Mouse (Mus musculus): ENCODE measurements around the gene Taf6l. TPM values are rescaled to one million over a fixed set of nuclear protein-coding genes. Genes with fewer than 3 reads are reported as not detected.

The Taf6l gene
- polyA plus RNA-seq, 1 experiment = 4.2 TPM

GRCm38 (mm10) chr19:8765562-8765961 lies 20.7 kb downstream of the Taf6l start:
- Histone ChIP-seq H3K4me1 (ENCODE audit: control insufficient read depth, insufficient read depth, insufficient read length, low read length) (peaks cover 4% of the 10 kb centered on the region; the same call in 1 of the 2 replicates), H3K4me3 (ENCODE audit: insufficient read depth, low read depth, low read length) (no peak overlapping the region), H3K27ac (replicated peaks; ENCODE audit: low read depth, low read length) (no peak overlapping the region)

DNA sequence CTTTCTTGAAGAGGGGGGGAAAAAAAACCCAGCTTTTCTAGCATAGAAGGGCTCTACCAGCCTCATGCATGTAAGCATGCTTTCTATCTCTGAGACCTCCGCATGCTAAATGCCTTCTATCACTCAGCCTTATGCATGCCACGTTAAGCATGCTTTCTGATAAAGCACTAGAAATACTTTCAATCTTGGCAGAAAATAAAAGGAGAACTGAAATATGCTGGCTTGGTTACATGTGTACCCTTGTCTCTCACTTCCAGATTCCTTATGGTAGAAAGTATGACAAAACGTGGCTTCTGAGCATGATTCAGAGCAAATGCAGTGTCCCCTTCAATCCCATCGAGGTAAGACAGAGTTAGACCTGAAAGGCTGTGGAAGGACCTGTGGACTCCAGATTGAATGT lies 22.9 kb downstream of the Taf6l start:
- H3K4me3 ChIP-seq (ENCODE audit: insufficient read depth, low read depth, low read length) = no peak overlapping the region
- H3K27ac ChIP-seq (replicated peaks; ENCODE audit: low read depth, low read length) = no peak overlapping the region
- H3K4me1 ChIP-seq (ENCODE audit: control insufficient read depth, insufficient read depth, insufficient read length, low read length) = peaks cover 4% of the 10 kb centered on the region; the same call in 1 of the 2 replicates

DNA sequence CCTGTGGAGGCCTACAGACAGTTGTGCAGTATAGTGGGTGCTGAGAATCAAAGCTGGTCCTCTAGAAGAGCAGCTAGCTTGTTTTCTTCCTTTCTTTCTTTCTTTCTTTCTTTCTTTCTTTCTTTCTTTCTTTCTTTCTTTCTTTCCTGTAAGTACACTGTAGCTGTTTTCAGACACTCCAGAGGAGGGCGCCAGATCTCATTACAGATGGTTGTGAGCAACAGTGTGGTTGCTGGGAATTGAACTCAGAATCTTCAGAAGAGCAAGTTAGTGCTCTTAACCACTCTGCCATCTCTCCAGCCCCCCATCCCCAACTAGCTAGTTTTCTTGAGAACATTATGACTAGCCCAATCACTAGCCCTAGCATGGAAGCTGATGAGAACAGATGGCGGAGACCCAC lies 25.5 kb downstream of the Taf6l start:
- no peak overlapping the region for H3K4me3 ChIP-seq (ENCODE audit: insufficient read depth, low read depth, low read length)
- no peak overlapping the region for H3K27ac ChIP-seq (replicated peaks; ENCODE audit: low read depth, low read length)
- H3K4me1 ChIP-seq (ENCODE audit: control insufficient read depth, insufficient read depth, insufficient read length, low read length) = peaks cover 9% of the 10 kb centered on the region

DNA sequence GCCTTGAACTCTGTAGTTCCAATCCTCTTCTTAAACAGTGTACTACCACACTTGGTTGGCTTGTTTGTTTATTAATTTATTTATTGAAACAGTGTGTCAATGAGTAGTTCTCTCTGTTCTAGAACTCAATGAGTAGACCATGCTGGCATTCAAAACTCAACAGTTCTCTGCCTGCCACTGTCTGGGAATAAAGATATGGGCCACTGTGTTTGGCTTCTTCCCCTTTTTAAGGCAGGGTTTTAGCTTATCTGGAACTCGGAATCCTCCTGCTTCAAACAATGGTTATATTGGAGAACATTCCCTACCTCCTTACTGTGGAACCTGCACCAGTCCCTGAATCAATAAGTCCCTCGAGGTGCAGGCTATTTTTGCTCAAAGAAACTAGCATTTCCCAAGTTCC lies 27.3 kb downstream of the Taf6l start:
- Histone ChIP-seq H3K4me3 (ENCODE audit: insufficient read depth, low read depth, low read length) (no peak overlapping the region), H3K27ac (replicated peaks; ENCODE audit: low read depth, low read length) (no peak overlapping the region)

DNA sequence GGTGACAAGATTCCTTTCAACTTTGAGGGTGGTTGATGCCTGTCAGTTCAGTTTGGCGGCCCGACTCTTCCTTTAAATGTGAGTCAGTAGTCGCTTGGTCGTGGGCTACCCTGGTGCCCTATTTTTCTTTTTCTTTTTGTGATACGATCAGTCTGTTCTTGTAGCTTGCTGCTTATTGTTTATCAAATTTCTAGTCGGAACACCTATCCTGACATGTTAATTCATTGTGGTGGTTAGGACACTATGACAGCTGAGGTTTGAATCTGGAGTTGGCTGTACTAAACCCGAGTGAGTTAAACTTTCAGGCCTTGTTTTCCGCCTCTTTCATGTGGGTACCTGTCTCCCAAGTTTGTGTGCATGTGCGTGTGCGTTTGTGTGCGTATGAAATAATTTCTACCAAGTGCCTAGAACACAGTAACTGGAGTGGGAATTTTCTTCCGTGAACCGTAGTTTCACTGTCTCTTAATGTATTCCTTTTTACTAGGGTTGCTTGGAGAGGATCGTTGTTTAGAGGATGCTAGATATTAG lies 28.7 kb downstream of the Taf6l start:
- H3K4me1 ChIP-seq (ENCODE audit: control insufficient read depth, insufficient read depth, insufficient read length, low read length) = peaks cover 14% of the 10 kb centered on the region
- peak overlapping the region; percentile 77; the same call in 1 of the 2 replicates for H3K27ac ChIP-seq (replicated peaks; ENCODE audit: low read depth, low read length)

More for the DNA sequence above, 27.3 kb downstream of the Taf6l start:
- H3K4me1 ChIP-seq (ENCODE audit: control insufficient read depth, insufficient read depth, insufficient read length, low read length) = peaks cover 14% of the 10 kb centered on the region

GRCm38 (mm10) chr19:8756635-8757387 lies 29.4 kb downstream of the Taf6l start, which contains the start of gene Nxf1:
Nxf1 (plus strand) TSS chr19:8757073.
- peaks cover 14% of the 10 kb centered on the region for H3K4me1 ChIP-seq (ENCODE audit: control insufficient read depth, insufficient read depth, insufficient read length, low read length)
- H3K27ac ChIP-seq (replicated peaks; ENCODE audit: low read depth, low read length) = peak within 1 kb of the TSS; percentile 98
- peak within 1 kb of the TSS; percentile 99 for H3K4me3 ChIP-seq (ENCODE audit: insufficient read depth, low read depth, low read length)

More for the DNA sequence above, 28.7 kb downstream of the Taf6l start:
- peak overlapping the region; percentile 98 for H3K4me3 ChIP-seq (ENCODE audit: insufficient read depth, low read depth, low read length)

DNA sequence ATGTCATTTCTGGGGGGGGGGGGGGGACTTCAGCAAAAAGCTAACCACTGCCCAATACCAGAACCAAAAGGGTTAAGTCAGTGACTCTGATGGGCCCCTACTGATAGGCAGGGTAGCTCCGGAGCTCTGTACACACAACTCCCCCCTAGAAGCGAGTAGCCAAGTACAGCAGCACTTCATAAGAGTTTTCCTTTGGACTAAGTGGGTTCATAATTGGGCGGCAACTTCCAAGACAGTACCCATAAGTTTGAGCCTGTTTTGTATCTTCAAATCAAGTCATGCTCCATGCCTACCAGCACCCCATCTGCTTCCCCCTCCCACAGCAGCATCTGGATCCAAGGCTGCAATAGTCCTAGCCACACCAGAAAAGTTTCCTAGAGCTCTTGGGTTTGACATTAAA lies 30.6 kb downstream of the Taf6l start:
- Histone ChIP-seq H3K4me1 (ENCODE audit: control insufficient read depth, insufficient read depth, insufficient read length, low read length) (peaks cover 14% of the 10 kb centered on the region), H3K27ac (replicated peaks; ENCODE audit: low read depth, low read length) (0 out of 2 replicates have a peak overlapping the region, but pooled peaks have one; percentile 23), H3K4me3 (ENCODE audit: insufficient read depth, low read depth, low read length) (peak overlapping the region; percentile 26)

- Histone ChIP-seq H3K27ac (replicated peaks; ENCODE audit: low read depth, low read length) (no peak overlapping the region), H3K4me3 (ENCODE audit: insufficient read depth, low read depth, low read length) (no peak overlapping the region), H3K4me1 (ENCODE audit: control insufficient read depth, insufficient read depth, insufficient read length, low read length) (peaks cover 4% of the 10 kb centered on the region)
Measured at GRCm38 (mm10) chr19:8747368-8747767, 38.8 kb downstream of the Taf6l start.

GRCm38 (mm10) chr19:8745382-8745781 lies 40.8 kb downstream of the Taf6l start:
- Histone ChIP-seq H3K4me3 (ENCODE audit: insufficient read depth, low read depth, low read length) (no peak overlapping the region), H3K27ac (replicated peaks; ENCODE audit: low read depth, low read length) (no peak overlapping the region), H3K4me1 (ENCODE audit: control insufficient read depth, insufficient read depth, insufficient read length, low read length) (peaks cover 6% of the 10 kb centered on the region)

GRCm38 (mm10) chr19:8742176-8742575 lies 44.0 kb downstream of the Taf6l start:
- peak overlapping the region; percentile 92 for H3K4me3 ChIP-seq (ENCODE audit: insufficient read depth, low read depth, low read length)
- H3K4me1 ChIP-seq (ENCODE audit: control insufficient read depth, insufficient read depth, insufficient read length, low read length) = peaks cover 6% of the 10 kb centered on the region
- H3K27ac ChIP-seq (replicated peaks; ENCODE audit: low read depth, low read length) = peak overlapping the region; percentile 74

GRCm38 (mm10) chr19:8741243-8741869 lies 44.9 kb downstream of the Taf6l start, which contains the start of gene Stx5a:
Stx5a (plus strand) TSS chr19:8741413.
- H3K27ac ChIP-seq (replicated peaks; ENCODE audit: low read depth, low read length) = peak within 1 kb of the TSS; percentile 99
- H3K4me1 ChIP-seq (ENCODE audit: control insufficient read depth, insufficient read depth, insufficient read length, low read length) = peaks cover 6% of the 10 kb centered on the region
- H3K4me3 ChIP-seq (ENCODE audit: insufficient read depth, low read depth, low read length) = peak within 1 kb of the TSS; percentile 92

- H3K4me1 ChIP-seq (ENCODE audit: control insufficient read depth, insufficient read depth, insufficient read length, low read length) = peaks cover 6% of the 10 kb centered on the region
- peak within 1 kb of the TSS; percentile 92 for H3K4me3 ChIP-seq (ENCODE audit: insufficient read depth, low read depth, low read length)
- peak within 1 kb of the TSS; percentile 99 for H3K27ac ChIP-seq (replicated peaks; ENCODE audit: low read depth, low read length)
Measured at GRCm38 (mm10) chr19:8740603-8741002, 45.6 kb downstream of the Taf6l start, which contains the start of gene 1700092M07Rik. 1700092M07Rik (plus strand) TSS chr19:8740718.

DNA sequence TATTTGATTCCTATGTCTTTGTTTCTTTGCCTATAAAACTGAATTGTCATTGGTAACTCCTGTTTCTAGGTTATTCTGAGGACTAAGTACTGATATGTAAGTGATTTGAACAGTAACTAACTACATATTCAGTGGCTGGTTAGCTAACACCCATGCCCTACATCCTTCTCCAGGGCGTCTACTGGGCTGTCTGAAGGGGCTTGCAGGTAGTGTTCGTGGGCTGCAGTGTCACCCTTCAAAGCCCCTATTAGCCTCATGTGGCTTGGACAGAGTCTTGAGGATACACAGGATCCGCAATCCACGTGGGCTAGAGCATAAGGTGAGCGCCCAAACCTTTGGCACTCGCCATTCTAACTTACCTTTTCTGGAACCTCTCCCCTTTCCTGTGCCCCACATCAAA lies 46.6 kb downstream of the Taf6l start:
- Histone ChIP-seq H3K4me1 (ENCODE audit: control insufficient read depth, insufficient read depth, insufficient read length, low read length) (peaks cover 8% of the 10 kb centered on the region), H3K4me3 (ENCODE audit: insufficient read depth, low read depth, low read length) (no peak overlapping the region), H3K27ac (replicated peaks; ENCODE audit: low read depth, low read length) (no peak overlapping the region)

GRCm38 (mm10) chr19:8738911-8739310 lies 47.3 kb downstream of the Taf6l start:
- Histone ChIP-seq H3K27ac (replicated peaks; ENCODE audit: low read depth, low read length) (no peak overlapping the region), H3K4me3 (ENCODE audit: insufficient read depth, low read depth, low read length) (no peak overlapping the region), H3K4me1 (ENCODE audit: control insufficient read depth, insufficient read depth, insufficient read length, low read length) (peaks cover 8% of the 10 kb centered on the region)

DNA sequence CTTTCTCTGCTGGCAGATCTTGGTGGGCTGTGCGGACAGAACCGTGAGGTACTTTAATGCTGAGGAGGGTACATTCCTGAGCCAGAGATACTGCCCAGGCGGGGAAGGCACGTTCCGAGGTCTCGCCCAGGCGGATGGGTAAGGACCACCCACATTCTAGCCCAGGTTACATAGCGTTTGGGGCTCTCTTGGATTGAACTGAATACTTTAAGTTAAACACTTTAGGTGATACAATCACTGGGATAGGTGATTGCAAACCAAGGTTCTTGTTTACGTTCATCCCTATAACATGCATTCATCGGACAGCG lies 50.1 kb downstream of the Taf6l start:
- peaks cover 2% of the 10 kb centered on the region; the same call in 1 of the 2 replicates for H3K4me1 ChIP-seq (ENCODE audit: control insufficient read depth, insufficient read depth, insufficient read length, low read length)
- H3K4me3 ChIP-seq (ENCODE audit: insufficient read depth, low read depth, low read length) = peak overlapping the region; percentile 91
- no peak overlapping the region for H3K27ac ChIP-seq (replicated peaks; ENCODE audit: low read depth, low read length)
